Mouse (Mus musculus): ENCODE data around the gene Cd44. TPM values are rescaled to one million over a fixed set of nuclear protein-coding genes. Genes with fewer than 3 reads are reported as not detected.

The Cd44 gene
- total RNA-seq, 1 experiment from 2014 or later = 371 TPM

- ATAC-seq (replicated peaks; ENCODE audit: insufficient number of reproducible peaks, low FRiP score, low TSS enrichment, poor library complexity, severe bottlenecking) = no peak
Observed at GRCm38 (mm10) chr2:102918301-102918700, 16.8 kb upstream of the Cd44 start.

GRCm38 (mm10) chr2:102916596-102916995, 15.1 kb upstream of the Cd44 start:
- no peak for ATAC-seq (replicated peaks; ENCODE audit: insufficient number of reproducible peaks, low FRiP score, low TSS enrichment, poor library complexity, severe bottlenecking)

- ATAC-seq (replicated peaks; ENCODE audit: insufficient number of reproducible peaks, low FRiP score, low TSS enrichment, poor library complexity, severe bottlenecking) = no peak
Observed at GRCm38 (mm10) chr2:102914675-102915074, 13.2 kb upstream of the Cd44 start.

GRCm38 (mm10) chr2:102913833-102914545, 12.5 kb upstream of the Cd44 start:
- ATAC-seq (replicated peaks; ENCODE audit: insufficient number of reproducible peaks, low FRiP score, low TSS enrichment, poor library complexity, severe bottlenecking) = peak; percentile 69; the same call in 1 of the 2 replicates

- ATAC-seq (replicated peaks; ENCODE audit: insufficient number of reproducible peaks, low FRiP score, low TSS enrichment, poor library complexity, severe bottlenecking) = no peak
Observed at GRCm38 (mm10) chr2:102912951-102913350, 11.5 kb upstream of the Cd44 start.

- ATAC-seq (replicated peaks; ENCODE audit: insufficient number of reproducible peaks, low FRiP score, low TSS enrichment, poor library complexity, severe bottlenecking) = no peak
Observed at GRCm38 (mm10) chr2:102912469-102912868, 11.0 kb upstream of the Cd44 start.

- ATAC-seq (replicated peaks; ENCODE audit: insufficient number of reproducible peaks, low FRiP score, low TSS enrichment, poor library complexity, severe bottlenecking) = no peak
Observed at GRCm38 (mm10) chr2:102909403-102909802, 7.9 kb upstream of the Cd44 start.

- ATAC-seq (replicated peaks; ENCODE audit: insufficient number of reproducible peaks, low FRiP score, low TSS enrichment, poor library complexity, severe bottlenecking) = no peak
Observed at GRCm38 (mm10) chr2:102905604-102906003, 4.1 kb upstream of the Cd44 start.

GRCm38 (mm10) chr2:102901828-102902223, 361 bp upstream of the Cd44 start:
- no peak for ATAC-seq (replicated peaks; ENCODE audit: insufficient number of reproducible peaks, low FRiP score, low TSS enrichment, poor library complexity, severe bottlenecking)

GRCm38 (mm10) chr2:102900230-102900721, 1.2 kb downstream of the Cd44 start:
- ATAC-seq (replicated peaks; ENCODE audit: insufficient number of reproducible peaks, low FRiP score, low TSS enrichment, poor library complexity, severe bottlenecking) = no peak

GRCm38 (mm10) chr2:102899238-102899637, 2.2 kb downstream of the Cd44 start:
- peak; percentile 63 for ATAC-seq (replicated peaks; ENCODE audit: insufficient number of reproducible peaks, low FRiP score, low TSS enrichment, poor library complexity, severe bottlenecking)

- no peak for ATAC-seq (replicated peaks; ENCODE audit: insufficient number of reproducible peaks, low FRiP score, low TSS enrichment, poor library complexity, severe bottlenecking)
Observed at GRCm38 (mm10) chr2:102898585-102898984, 2.9 kb downstream of the Cd44 start.

GRCm38 (mm10) chr2:102896154-102896553, 5.3 kb downstream of the Cd44 start:
- ATAC-seq (replicated peaks; ENCODE audit: insufficient number of reproducible peaks, low FRiP score, low TSS enrichment, poor library complexity, severe bottlenecking) = no peak

GRCm38 (mm10) chr2:102895197-102895596, 6.3 kb downstream of the Cd44 start:
- ATAC-seq (replicated peaks; ENCODE audit: insufficient number of reproducible peaks, low FRiP score, low TSS enrichment, poor library complexity, severe bottlenecking) = no peak; the same call in 1 of the 2 replicates

- ATAC-seq (replicated peaks; ENCODE audit: insufficient number of reproducible peaks, low FRiP score, low TSS enrichment, poor library complexity, severe bottlenecking) = peak; percentile 61
Observed at GRCm38 (mm10) chr2:102894785-102895184, 6.7 kb downstream of the Cd44 start.

GRCm38 (mm10) chr2:102888688-102889225, 12.7 kb downstream of the Cd44 start:
- no peak for ATAC-seq (replicated peaks; ENCODE audit: insufficient number of reproducible peaks, low FRiP score, low TSS enrichment, poor library complexity, severe bottlenecking)

GRCm38 (mm10) chr2:102887137-102887536, 14.3 kb downstream of the Cd44 start:
- peak; percentile 33; the same call in 1 of the 2 replicates for ATAC-seq (replicated peaks; ENCODE audit: insufficient number of reproducible peaks, low FRiP score, low TSS enrichment, poor library complexity, severe bottlenecking)

GRCm38 (mm10) chr2:102886306-102886935, 15.0 kb downstream of the Cd44 start:
- ATAC-seq (replicated peaks; ENCODE audit: insufficient number of reproducible peaks, low FRiP score, low TSS enrichment, poor library complexity, severe bottlenecking) = no peak

GRCm38 (mm10) chr2:102882597-102883272, 18.7 kb downstream of the Cd44 start:
- no peak for ATAC-seq (replicated peaks; ENCODE audit: insufficient number of reproducible peaks, low FRiP score, low TSS enrichment, poor library complexity, severe bottlenecking)
